In genomic region chr8:109675896-109676643, GRCm38 (mm10) we compare ENCODE assay signal across 21 mouse cellular contexts. TPM values are rescaled to one million over a fixed set of nuclear protein-coding genes. Genes with fewer than 3 reads are reported as not detected.
DNase-seq lines count a peak whose midpoint lies in the region; ATAC-seq and TF ChIP-seq lines count a peak whose summit lies in the region.
"Had no signal": no experiment of that assay in that cellular context is flagged by ENCODE, and none has a peak within 500 bp of the region (broad histone marks: within the 10 kb centered on the region; RNA-seq: fewer than 3 reads in every experiment).

No protein-coding gene starts in this region.

- WGBS in stomach, embryonic 16.5 days = 88% methylated on average over 9 of the region's 9 CpGs
- 93% methylated on average over 9 of the region's 9 CpGs for WGBS in lung, adult 2 months
- WGBS in midbrain, embryonic 16.5 days = 96% methylated on average over 9 of the region's 9 CpGs

- no peak overlapping the region for H3K9ac ChIP-seq in stomach, embryonic 16.5 days (ENCODE audit: low read length)
- H3K9ac ChIP-seq in midbrain, embryonic 16.5 days (ENCODE audit: low read depth, low read length) = no peak overlapping the region
- H3K9ac ChIP-seq: forebrain, embryonic 15.5 days; hindbrain, embryonic 14.5 days; intestine, embryonic 15.5 days; lung, embryonic 15.5 days; midbrain, embryonic 12.5 days; stomach, embryonic 15.5 days had no signal

- DNase-seq in layer of hippocampus, adult 2 months (ENCODE audit: low spot score in 2 of 2) = peak; percentile 54 to 69
- no peak for DNase-seq in layer of hippocampus, postnatal 25 days (ENCODE audit: extremely low spot score in 1 of 2, low spot score in 1 of 2)
- peak; percentile 39 to 77 for DNase-seq in frontal cortex, postnatal 36 days (ENCODE audit: low spot score in 2 of 2)
- DNase-seq in left cerebral cortex, postnatal 25 days (ENCODE audit: low spot score in 2 of 2) = peak; percentile 41 to 88
- no peak for DNase-seq in lung, adult 2 months
- DNase-seq in yolk sac, embryonic 10.5 days (ENCODE audit: low spot score) = no peak
- DNase-seq: adrenal gland, postnatal 14 days; B cell, adult 2 months; cerebellum, adult 9-10 months; kidney, postnatal 10 days; thymus, postnatal 14 days had no signal

- no peaks in the 10 kb centered on the region for H3K4me1 ChIP-seq in stomach, embryonic 16.5 days (ENCODE audit: control insufficient read depth, insufficient read depth, low read length)
- H3K4me1 ChIP-seq in lung, adult 2 months (ENCODE audit: control insufficient read depth, insufficient read depth, low read length) = no peaks in the 10 kb centered on the region
- H3K4me1 ChIP-seq in midbrain, embryonic 16.5 days (ENCODE audit: control insufficient read depth, insufficient read depth, low read length) = no peaks in the 10 kb centered on the region
- H3K4me1 ChIP-seq: forebrain, embryonic 15.5 days; intestine, embryonic 15.5 days; limb, embryonic 10.5 days; lung, embryonic 15.5 days; midbrain, embryonic 12.5 days; stomach, embryonic 15.5 days had no signal

- no peaks in the 10 kb centered on the region for H3K9me3 ChIP-seq in stomach, embryonic 16.5 days (replicated peaks; ENCODE audit: control insufficient read depth, low read length)
- no peaks in the 10 kb centered on the region for H3K9me3 ChIP-seq in midbrain, embryonic 16.5 days (replicated peaks; ENCODE audit: control insufficient read depth, low read length, poor library complexity, severe bottlenecking)
- H3K9me3 ChIP-seq: forebrain, embryonic 15.5 days; intestine, embryonic 15.5 days; limb, embryonic 10.5 days; lung, embryonic 15.5 days; midbrain, embryonic 12.5 days; stomach, embryonic 15.5 days had no signal

- no peaks in the 10 kb centered on the region for H3K27me3 ChIP-seq in stomach, embryonic 16.5 days (ENCODE audit: control insufficient read depth, insufficient read depth, low read length)
- H3K27me3 ChIP-seq in midbrain, embryonic 16.5 days (ENCODE audit: control insufficient read depth, insufficient read depth, low read depth, low read length) = no peaks in the 10 kb centered on the region
- H3K27me3 ChIP-seq: forebrain, embryonic 15.5 days; intestine, embryonic 15.5 days; lung, embryonic 15.5 days; midbrain, embryonic 12.5 days; stomach, embryonic 15.5 days had no signal

- no peak overlapping the region for H3K4me3 ChIP-seq in layer of hippocampus, adult 2 months
- no peak overlapping the region for H3K4me3 ChIP-seq in stomach, embryonic 16.5 days (replicated peaks; ENCODE audit: low read length)
- H3K4me3 ChIP-seq in lung, adult 2 months (replicated peaks; ENCODE audit: extremely low read depth, low read depth, low read length) = no peak overlapping the region
- H3K4me3 ChIP-seq in midbrain, embryonic 16.5 days (ENCODE audit: low read depth, low read length) = no peak overlapping the region
- H3K4me3 ChIP-seq: forebrain, embryonic 15.5 days; intestine, embryonic 15.5 days; limb, embryonic 10.5 days; lung, embryonic 15.5 days; midbrain, embryonic 12.5 days; stomach, embryonic 15.5 days had no signal

- peak overlapping the region; percentile 71 for H3K27ac ChIP-seq in layer of hippocampus, adult 2 months
- peak overlapping the region; percentile 44; the same call in 1 of the 2 replicates for H3K27ac ChIP-seq in stomach, embryonic 16.5 days (ENCODE audit: low read length)
- no peak overlapping the region for H3K27ac ChIP-seq in midbrain, embryonic 16.5 days (ENCODE audit: low read length)
- H3K27ac ChIP-seq: forebrain, embryonic 15.5 days; hindbrain, embryonic 14.5 days; intestine, embryonic 15.5 days; limb, embryonic 10.5 days; lung, embryonic 15.5 days; midbrain, embryonic 12.5 days; stomach, embryonic 15.5 days had no signal

- no peak for TF ChIP-seq CTCF in layer of hippocampus, adult 2 months (conservative IDR thresholded peaks at IDR 0.05)
- TF ChIP-seq CTCF in lung, adult 2 months (IDR thresholded peaks at IDR 0.05; ENCODE audit: insufficient read depth, low read length) = no peak

- H3K4me2 ChIP-seq in stomach, embryonic 16.5 days (ENCODE audit: low read depth, low read length) = no peak overlapping the region
- no peak overlapping the region for H3K4me2 ChIP-seq in midbrain, embryonic 16.5 days (ENCODE audit: low read length)
- H3K4me2 ChIP-seq: forebrain, embryonic 15.5 days; hindbrain, embryonic 14.5 days; intestine, embryonic 15.5 days; liver, embryonic 11.5 days; lung, embryonic 15.5 days; midbrain, embryonic 12.5 days; stomach, embryonic 15.5 days had no signal

- no peak for TF ChIP-seq POLR2A in lung, adult 2 months (IDR thresholded peaks at IDR 0.05; ENCODE audit: borderline replicate concordance, extremely low read depth, low read depth, low read length)

- ATAC-seq in stomach, embryonic 16.5 days (ENCODE audit: insufficient read depth, low FRiP score) = no peak; the same call in 1 of the 2 replicates
- no peak for ATAC-seq in midbrain, embryonic 16.5 days
- ATAC-seq: forebrain, embryonic 15.5 days; intestine, embryonic 15.5 days had no signal

- peaks cover 38% of the 10 kb centered on the region for H3K36me3 ChIP-seq in stomach, embryonic 16.5 days (ENCODE audit: control insufficient read depth, insufficient read depth, low read length)
- peaks cover 72% of the 10 kb centered on the region for H3K36me3 ChIP-seq in midbrain, embryonic 16.5 days (ENCODE audit: control insufficient read depth, insufficient read depth, low read length)

- intact Hi-C loops in left cerebral cortex, postnatal 25 days (cut with DNase I) = no loop called here

RNA-seq across cellular contexts. Expression of gene Ist1, which starts 17.0 kb away (rescaled TPM):
- total RNA-seq in layer of hippocampus, adult 2 months (2021) = 10 to 100 TPM; 87.0 to 94.9 TPM
- total RNA-seq in layer of hippocampus, postnatal 25 days (2021) = 10 to 100 TPM; 84.7 to 86.4 TPM
- 10 to 100 TPM; 72.4 to 77.4 TPM for total RNA-seq in left cerebral cortex, postnatal 25 days (2021)
- polyA plus RNA-seq in stomach, embryonic 16.5 days (2015; fragmentation: Nextera tagmentation; extraction: Ambion mirVana) = 140 and 152 TPM in 2 replicates
- 29.8 and 51.7 TPM in 2 replicates for polyA plus RNA-seq in lung, adult 2 months (2012; rRNA removed)
- polyA plus RNA-seq in midbrain, embryonic 16.5 days (2015; fragmentation: Nextera tagmentation; extraction: Ambion mirVana) = 158 and 171 TPM in 2 replicates

RNA-seq across cellular contexts. Expression of gene Zfp821, which starts 29.3 kb away (rescaled TPM):
- 10 to 100 TPM; 47.0 to 47.6 TPM for total RNA-seq in layer of hippocampus, adult 2 months (2021)
- 10 to 100 TPM; 45.3 to 47.3 TPM for total RNA-seq in layer of hippocampus, postnatal 25 days (2021)
- total RNA-seq in left cerebral cortex, postnatal 25 days (2021) = 10 to 100 TPM; 47.0 to 48.4 TPM
- 16.6 and 17.2 TPM in 2 replicates for polyA plus RNA-seq in stomach, embryonic 16.5 days (2015; fragmentation: Nextera tagmentation; extraction: Ambion mirVana)
- 8.2 and 9.8 TPM in 2 replicates for polyA plus RNA-seq in lung, adult 2 months (2012; rRNA removed)
- 69.6 and 76.1 TPM in 2 replicates for polyA plus RNA-seq in midbrain, embryonic 16.5 days (2015; fragmentation: Nextera tagmentation; extraction: Ambion mirVana)

Comparison
In these comparisons a context has a peak if more than half of its experiments do, and no peak if none do; other contexts are left out.
1. DNase-seq: peak in layer of hippocampus, adult 2 months (2 of 2), frontal cortex, postnatal 36 days (2 of 2) and left cerebral cortex, postnatal 25 days (2 of 2); none in layer of hippocampus, postnatal 25 days (0 of 2), lung, adult 2 months (single experiment) and yolk sac, embryonic 10.5 days (single experiment).